Mouse (Mus musculus) midbrain, embryonic 16.5 days (tissue): ENCODE results near the gene Dlg3. TPM values are rescaled to one million over a fixed set of nuclear protein-coding genes. Genes with fewer than 3 reads are reported as not detected.

Experiments used
- ATAC-seq: fragments of 200-750 bp; cut with Nextera tagmentation; 2 replicates; pipeline ENCODE4 v1.8.0; 2017; ENCODE audit warnings: moderate TSS enrichment
- H3K27ac ChIP-seq: fragments of 300-500 bp; sonication (generic); 2 replicates; pipeline ENCODE4 v1.5.1; 2014; ENCODE audit warnings: mild to moderate bottlenecking, low read length, mixed read lengths
- H3K27me3 ChIP-seq: fragments of 300-500 bp; sonication (generic); 2 replicates; pipeline ENCODE4 v1.6.1; 2014; ENCODE audit warnings: low read depth, low read length, mixed read lengths; ENCODE audit not compliant: control insufficient read depth, insufficient read depth
- H3K36me3 ChIP-seq: fragments of 300-500 bp; sonication (generic); 2 replicates; pipeline ENCODE4 v1.6.1; 2014; ENCODE audit warnings: mild to moderate bottlenecking, low read length, moderate library complexity, mixed read lengths; ENCODE audit not compliant: control insufficient read depth, insufficient read depth
- H3K4me1 ChIP-seq: fragments of 300-500 bp; sonication (generic); 2 replicates; pipeline ENCODE4 v1.6.1; 2014; ENCODE audit warnings: mild to moderate bottlenecking, low read length, mixed read lengths; ENCODE audit not compliant: control insufficient read depth, insufficient read depth
- H3K4me2 ChIP-seq: fragments of 300-500 bp; sonication (generic); 2 replicates; pipeline ENCODE4 v1.6.1; 2014; ENCODE audit warnings: mild to moderate bottlenecking, low read length, mixed read lengths
- H3K4me3 ChIP-seq: fragments of 300-500 bp; sonication (generic); 2 replicates; pipeline ENCODE4 v1.5.1; 2014; ENCODE audit warnings: low read depth, mild to moderate bottlenecking, low read length, moderate library complexity, mixed read lengths
- H3K9ac ChIP-seq: fragments of 300-500 bp; sonication (generic); 2 replicates; pipeline ENCODE4 v1.6.1; 2014; ENCODE audit warnings: low read depth, low read length, mixed read lengths
- H3K9me3 ChIP-seq: fragments of 300-500 bp; sonication (generic); replicated peaks from 2 replicates; pipeline ENCODE4 v1.6.1; 2014; ENCODE audit warnings: mild to moderate bottlenecking, low read length, mixed read lengths; ENCODE audit not compliant: control insufficient read depth, poor library complexity, severe bottlenecking
- WGBS: fragments of 180-500 bp; shearing (Covaris S2); extraction: QIAGEN DNeasy Blood & Tissue Kit; methylation state at CpG from one replicate; pipeline ENCODE4 v1.1.7; 2014; 5-methylcytosine and 5-hydroxymethylcytosine counted together
- polyA plus RNA-seq: library from polyadenylated mRNA; unstranded; fragments of >200 nt; fragmentation: Nextera tagmentation; extraction: Ambion mirVana; gene quantifications from 2 replicates; pipeline ENCODE4 v1.2.1, GENCODE M21; 2015

Dlg3 gene
- polyA plus RNA-seq, 1 experiment from 2014 or later: 8.0 TPM

DNA sequence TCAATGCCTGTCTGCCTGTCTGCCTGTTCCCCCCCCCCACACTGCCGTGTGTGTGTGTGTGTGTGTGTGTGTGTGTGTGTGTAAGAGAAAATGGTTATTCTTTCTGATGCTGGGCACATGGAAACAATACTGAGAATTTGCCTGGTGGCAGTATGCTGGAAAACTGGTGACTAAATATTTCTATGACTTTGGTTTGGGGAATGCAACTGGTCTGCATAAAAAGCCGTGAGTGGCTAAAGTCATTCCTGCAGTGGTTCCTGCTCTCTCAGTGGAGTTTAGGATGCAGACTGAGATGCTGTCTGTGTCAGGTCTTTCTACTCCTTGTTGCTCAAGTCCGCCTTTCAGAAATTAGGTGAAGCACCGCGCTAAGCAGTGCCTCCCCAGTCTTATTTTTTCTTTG, 10.9 kb downstream of the Dlg3 start:
- Histone ChIP-seq H3K27ac (no peak overlapping the region), H3K9ac (no peak overlapping the region), H3K4me2 (peak overlapping the region; percentile 46), H3K9me3 (no peaks in the 10 kb centered on the region), H3K4me3 (peak overlapping the region; percentile 34; the same call in 1 of the 2 replicates), H3K27me3 (no peaks in the 10 kb centered on the region), H3K4me1 (peaks cover 20% of the 10 kb centered on the region), H3K36me3 (no peaks in the 10 kb centered on the region)
- no peak for ATAC-seq
- WGBS: 28% methylated on average over 5 of the region's 5 CpGs

DNA sequence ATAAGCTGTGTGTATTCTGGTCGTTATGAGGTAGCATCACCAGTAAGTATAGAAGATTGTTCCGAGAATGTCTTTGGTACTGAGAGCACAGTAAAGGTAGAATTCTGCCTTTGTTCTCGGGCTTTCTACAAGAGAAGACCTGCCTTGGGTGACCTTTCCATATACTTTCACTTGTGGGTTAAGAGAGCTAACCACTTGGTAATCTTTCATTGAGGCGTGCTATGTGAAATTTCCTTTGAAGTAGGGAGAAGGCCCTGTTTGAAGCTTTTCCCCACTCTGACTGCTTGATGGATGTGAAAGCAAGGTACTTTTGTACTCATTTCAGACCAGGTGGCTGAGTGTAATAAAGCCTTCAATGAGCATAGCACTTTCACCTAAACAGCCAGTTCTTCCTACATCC, 21.8 kb downstream of the Dlg3 start:
- no peak for ATAC-seq

GRCm38 (mm10) chrX:100796041-100796740, 28.7 kb downstream of the Dlg3 start:
- no peak overlapping the region for H3K4me3 ChIP-seq
- no peaks in the 10 kb centered on the region for H3K9me3 ChIP-seq
- WGBS: 86% methylated on average over 6 of the region's 6 CpGs
- H3K9ac ChIP-seq: no peak overlapping the region
- no peaks in the 10 kb centered on the region for H3K4me1 ChIP-seq
- no peaks in the 10 kb centered on the region for H3K27me3 ChIP-seq
- no peak for ATAC-seq
- H3K36me3 ChIP-seq: no peaks in the 10 kb centered on the region
- H3K4me2 ChIP-seq: no peak overlapping the region
- H3K27ac ChIP-seq: no peak overlapping the region

More for the DNA sequence above, 21.8 kb downstream of the Dlg3 start:
- H3K4me1 ChIP-seq: no peaks in the 10 kb centered on the region
- H3K36me3 ChIP-seq: no peaks in the 10 kb centered on the region
- no peak overlapping the region for H3K9ac ChIP-seq
- H3K27me3 ChIP-seq: no peaks in the 10 kb centered on the region
- no peak overlapping the region for H3K4me3 ChIP-seq
- no peak overlapping the region for H3K27ac ChIP-seq
- WGBS: 84% methylated on average over 4 of the region's 4 CpGs
- H3K9me3 ChIP-seq: no peaks in the 10 kb centered on the region
- no peak overlapping the region for H3K4me2 ChIP-seq

DNA sequence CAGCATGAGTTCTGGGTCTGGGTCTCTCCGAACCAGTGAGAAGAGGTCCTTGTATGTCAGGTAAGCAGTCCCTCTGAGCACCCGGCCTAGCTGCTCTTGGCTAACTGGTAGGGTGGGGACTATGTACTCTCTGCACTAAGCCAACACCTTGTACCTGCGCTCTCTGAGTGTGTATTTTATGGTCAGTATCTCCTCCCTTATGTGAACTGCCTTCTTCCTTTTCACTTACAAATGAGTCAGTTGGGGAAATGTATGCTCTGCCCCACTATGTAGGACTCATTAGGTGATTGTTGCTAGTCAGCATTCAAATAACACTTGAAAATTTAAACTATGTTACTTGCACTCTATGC, 29.2 kb downstream of the Dlg3 start:
- Histone ChIP-seq H3K36me3 (no peaks in the 10 kb centered on the region), H3K4me3 (no peak overlapping the region), H3K9me3 (no peaks in the 10 kb centered on the region), H3K27ac (no peak overlapping the region), H3K4me2 (no peak overlapping the region), H3K27me3 (no peaks in the 10 kb centered on the region), H3K9ac (no peak overlapping the region), H3K4me1 (no peaks in the 10 kb centered on the region)
- WGBS: 98% methylated on average over 3 of the region's 3 CpGs
- ATAC-seq: no peak

GRCm38 (mm10) chrX:100797370-100797769, 29.8 kb downstream of the Dlg3 start:
- Histone ChIP-seq H3K27me3 (no peaks in the 10 kb centered on the region), H3K4me2 (no peak overlapping the region), H3K4me3 (no peak overlapping the region), H3K27ac (no peak overlapping the region), H3K4me1 (no peaks in the 10 kb centered on the region), H3K9me3 (no peaks in the 10 kb centered on the region), H3K9ac (no peak overlapping the region), H3K36me3 (no peaks in the 10 kb centered on the region)
- 79% methylated on average over 4 of the region's 4 CpGs for WGBS
- ATAC-seq: no peak

DNA sequence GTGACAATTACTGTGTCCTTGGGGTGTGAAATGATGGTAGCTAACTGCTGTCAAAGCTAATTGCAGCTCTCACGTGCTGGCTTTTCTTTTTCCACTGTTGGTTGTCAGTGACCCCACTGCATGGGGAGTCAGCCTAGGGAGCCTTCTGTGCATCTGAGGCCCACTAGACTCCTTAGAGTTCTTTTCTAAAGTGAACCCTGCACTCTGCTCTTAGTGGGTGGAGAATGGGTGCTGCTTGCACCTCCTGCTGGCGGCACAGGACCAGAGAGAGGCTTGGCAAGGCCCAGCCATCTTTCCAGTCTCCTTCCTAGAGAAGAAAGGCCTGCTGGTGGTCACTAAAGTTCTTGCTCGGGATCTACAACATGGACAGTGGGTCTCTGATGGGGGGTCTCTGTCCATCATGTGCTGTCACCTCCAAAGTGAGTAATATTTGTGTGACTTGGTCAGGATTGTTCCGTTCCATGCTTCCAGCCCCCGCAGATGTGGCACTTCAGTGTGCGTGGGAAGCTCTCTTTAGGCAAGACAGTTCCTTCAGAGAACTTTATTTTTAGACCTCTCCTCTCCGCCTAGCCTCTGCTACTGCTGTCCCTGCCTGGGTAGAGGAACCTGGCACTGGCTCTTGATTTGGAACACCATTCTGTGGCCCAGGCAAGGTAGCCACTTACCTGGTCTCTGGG, 30.5 kb downstream of the Dlg3 start:
- 75% methylated on average over 7 of the region's 7 CpGs for WGBS
- H3K27ac ChIP-seq: no peak overlapping the region
- ATAC-seq: no peak

GRCm38 (mm10) chrX:100800643-100801042, 33.1 kb downstream of the Dlg3 start:
- H3K27me3 ChIP-seq: no peaks in the 10 kb centered on the region
- no peak overlapping the region for H3K27ac ChIP-seq
- no peaks in the 10 kb centered on the region for H3K36me3 ChIP-seq
- 44% methylated on average over 2 of the region's 2 CpGs for WGBS
- no peak overlapping the region for H3K4me2 ChIP-seq
- H3K9ac ChIP-seq: no peak overlapping the region
- no peaks in the 10 kb centered on the region for H3K4me1 ChIP-seq
- ATAC-seq: no peak
- H3K4me3 ChIP-seq: no peak overlapping the region
- H3K9me3 ChIP-seq: no peaks in the 10 kb centered on the region

More for the DNA sequence above, 30.5 kb downstream of the Dlg3 start:
- H3K27me3 ChIP-seq: no peaks in the 10 kb centered on the region
- no peaks in the 10 kb centered on the region for H3K4me1 ChIP-seq
- no peaks in the 10 kb centered on the region for H3K36me3 ChIP-seq
- no peak overlapping the region for H3K4me2 ChIP-seq
- H3K9me3 ChIP-seq: no peaks in the 10 kb centered on the region
- no peak overlapping the region for H3K9ac ChIP-seq
- H3K4me3 ChIP-seq: no peak overlapping the region

DNA sequence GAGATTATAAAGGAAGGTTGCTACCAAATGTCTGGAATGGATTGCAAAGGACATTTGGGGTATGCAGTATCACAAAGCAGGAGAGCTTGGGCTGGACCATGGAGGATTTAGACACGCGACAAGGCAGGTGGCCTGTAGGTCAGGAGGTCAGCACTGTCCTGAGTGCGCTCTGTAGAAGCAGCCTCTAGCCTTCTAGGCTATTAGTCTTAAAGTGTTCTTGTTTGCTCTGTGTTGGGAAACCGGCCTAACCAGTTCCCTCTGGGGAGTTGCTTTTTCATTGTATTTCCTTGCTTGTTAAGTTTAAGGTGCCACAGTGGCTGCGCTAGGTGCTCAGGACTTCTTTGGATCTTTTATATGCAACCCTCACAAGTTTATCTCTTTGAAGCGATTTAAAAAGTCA, 34.5 kb downstream of the Dlg3 start:
- ATAC-seq: no peak
- H3K9ac ChIP-seq: no peak overlapping the region
- WGBS: 79% methylated on average over 6 of the region's 6 CpGs
- H3K4me3 ChIP-seq: no peak overlapping the region
- no peaks in the 10 kb centered on the region for H3K4me1 ChIP-seq
- no peaks in the 10 kb centered on the region for H3K27me3 ChIP-seq
- no peaks in the 10 kb centered on the region for H3K9me3 ChIP-seq
- no peaks in the 10 kb centered on the region for H3K36me3 ChIP-seq
- no peak overlapping the region for H3K27ac ChIP-seq
- no peak overlapping the region for H3K4me2 ChIP-seq

DNA sequence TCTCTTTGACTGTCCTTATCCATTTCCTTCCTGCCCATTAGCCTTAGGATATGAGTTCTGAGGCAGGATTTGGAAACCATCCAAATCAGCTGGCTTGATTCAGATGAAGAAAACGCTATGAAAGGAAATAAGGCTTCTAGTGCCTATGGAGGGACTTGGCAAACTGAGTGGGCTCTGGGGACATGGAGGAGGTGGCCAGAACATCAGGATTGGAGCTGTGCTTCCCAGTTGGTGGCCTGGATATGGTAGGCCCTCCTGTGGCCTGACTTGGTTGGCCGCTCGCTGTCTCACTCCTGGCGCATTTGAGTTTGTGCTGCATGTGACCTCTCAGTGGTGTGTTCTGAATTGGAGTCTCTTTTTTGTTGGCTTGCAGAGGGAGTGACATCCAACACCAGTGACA, 43.6 kb downstream of the Dlg3 start:
- no peaks in the 10 kb centered on the region for H3K9me3 ChIP-seq
- no peaks in the 10 kb centered on the region for H3K27me3 ChIP-seq
- no peak overlapping the region for H3K9ac ChIP-seq
- ATAC-seq: no peak
- H3K27ac ChIP-seq: no peak overlapping the region
- H3K4me2 ChIP-seq: no peak overlapping the region
- H3K36me3 ChIP-seq: 0 out of 2 replicates have a peak, but pooled peaks cover 3% of the 10 kb centered on the region
- H3K4me3 ChIP-seq: no peak overlapping the region
- WGBS: 89% methylated on average over 4 of the region's 4 CpGs
- H3K4me1 ChIP-seq: no peaks in the 10 kb centered on the region
